Mouse (Mus musculus): Measurements from ENCODE around the gene Zfyve21.

Gene Zfyve21

DNA sequence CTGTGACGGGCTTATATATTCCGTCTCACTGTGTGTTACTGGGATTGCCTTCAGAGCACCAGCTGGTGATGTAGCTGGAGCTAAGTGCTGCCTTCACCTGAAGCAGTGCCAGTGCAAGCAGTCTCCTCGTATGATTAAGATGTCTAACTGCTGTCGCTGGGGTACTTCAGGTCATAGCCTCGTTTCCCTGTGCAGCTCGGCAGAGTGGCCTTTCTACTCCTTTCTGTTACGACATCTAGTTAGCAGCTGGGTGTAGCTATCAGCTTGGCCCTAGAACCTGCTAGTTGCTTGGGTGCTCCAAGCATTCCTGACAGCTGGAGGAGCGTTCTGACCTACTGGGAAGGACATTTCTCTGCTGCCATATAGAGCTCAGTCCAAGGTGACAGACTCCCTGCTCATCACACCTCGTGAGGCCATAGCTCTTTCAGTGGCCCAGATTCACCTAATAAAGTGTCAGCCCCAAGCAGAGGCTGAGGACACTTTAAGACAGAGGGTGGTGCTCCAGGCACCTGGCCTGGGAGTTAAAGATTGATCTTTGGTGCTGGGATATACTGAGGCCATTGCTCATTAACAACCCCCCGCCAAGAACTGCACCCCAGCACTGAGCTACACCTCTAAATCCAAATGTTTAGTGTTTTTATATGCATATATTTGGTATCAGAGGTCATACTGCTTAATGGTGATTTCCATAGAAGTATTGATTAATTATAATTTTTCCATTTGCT is 13.3 kb upstream of the Zfyve21 start:
- no peak for DNase-seq

DNA sequence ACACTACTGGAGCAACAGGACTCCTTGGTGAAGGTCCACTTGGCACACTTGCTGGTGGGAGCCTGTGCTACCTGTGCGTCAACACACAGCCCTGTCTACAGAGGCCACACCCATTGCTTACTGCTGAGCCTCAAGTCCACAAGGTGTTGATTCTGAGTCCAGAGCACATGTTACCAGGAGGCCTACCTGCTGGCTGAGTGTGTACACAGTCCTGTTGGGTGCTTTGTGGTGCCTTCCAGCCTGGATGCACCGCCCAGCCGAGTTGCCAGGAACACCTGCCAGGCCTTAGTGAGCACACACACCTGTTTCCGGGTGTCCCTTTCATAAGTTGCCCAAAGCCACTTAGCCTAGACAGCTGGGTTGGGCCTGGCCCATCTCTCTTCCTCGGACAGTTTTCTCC is 10.4 kb upstream of the Zfyve21 start:
- DNase-seq: no peak

- no peak for DNase-seq
Observed at GRCm38 (mm10) chr12:111808775-111809174, 5.2 kb upstream of the Zfyve21 start.

- DNase-seq: peak; percentile 83
Observed at GRCm38 (mm10) chr12:111809762-111810161, 4.2 kb upstream of the Zfyve21 start.

DNA sequence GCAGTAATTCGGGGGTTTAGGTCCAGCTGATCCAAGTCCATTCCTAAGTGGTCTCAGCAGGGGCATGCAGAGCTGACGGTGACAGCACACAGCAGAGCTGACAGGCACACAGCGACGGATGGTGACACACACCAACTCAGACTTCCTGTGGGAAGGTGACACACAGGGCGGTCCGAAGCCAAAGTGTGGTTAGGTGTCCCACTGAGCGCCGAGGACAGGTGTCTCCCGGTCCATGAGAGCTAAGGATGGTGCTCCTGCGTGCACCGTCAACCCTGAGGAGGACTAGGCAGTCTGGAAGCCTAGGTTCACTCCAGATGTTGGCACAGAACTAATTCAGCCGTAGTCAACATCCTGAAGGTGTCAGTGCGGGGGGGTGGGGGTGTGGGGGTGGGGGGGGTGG is 1.9 kb upstream of the Zfyve21 start:
- peak; percentile 54 for DNase-seq

GRCm38 (mm10) chr12:111812611-111813010 is 1.4 kb upstream of the Zfyve21 start:
- DNase-seq: peak; percentile 58

DNA sequence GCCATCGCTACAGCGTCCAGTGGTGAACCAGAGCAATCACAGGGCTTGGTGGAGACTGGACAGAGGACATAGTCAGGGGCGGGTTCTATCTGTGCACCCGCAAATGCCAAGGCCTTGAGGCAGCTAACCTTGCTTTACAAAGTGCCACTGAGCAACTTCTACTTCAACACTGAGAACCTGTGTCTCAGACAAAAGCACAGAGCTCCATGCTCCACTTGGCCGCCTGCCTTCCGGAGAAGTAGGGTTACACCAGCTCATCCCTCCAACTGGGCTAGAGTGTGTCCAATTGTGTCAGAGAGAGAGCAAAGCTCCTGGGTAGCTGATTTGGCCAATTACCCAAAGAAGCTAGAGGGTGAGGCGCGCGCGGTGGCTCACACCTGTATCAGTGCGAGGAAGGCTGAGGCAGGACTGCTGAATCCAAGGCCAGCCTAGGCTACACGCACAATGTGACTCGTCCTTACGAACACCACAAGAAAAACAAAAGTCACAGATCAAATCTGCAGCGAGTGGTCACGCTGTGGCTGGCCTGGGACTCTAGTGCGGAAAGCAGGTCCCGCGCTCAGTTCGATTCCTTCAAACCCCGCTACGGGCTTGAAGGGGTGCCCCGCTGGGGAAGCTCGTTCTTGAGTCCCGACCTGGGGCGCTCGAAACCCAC is 732 bp upstream of the Zfyve21 start:
- DNase-seq: peak; percentile 66

- DNase-seq: peak; percentile 53
Observed at GRCm38 (mm10) chr12:111814769-111815762, 1.1 kb downstream of the Zfyve21 start.

GRCm38 (mm10) chr12:111816528-111816927 is 2.6 kb downstream of the Zfyve21 start:
- peak; percentile 35 for DNase-seq

DNA sequence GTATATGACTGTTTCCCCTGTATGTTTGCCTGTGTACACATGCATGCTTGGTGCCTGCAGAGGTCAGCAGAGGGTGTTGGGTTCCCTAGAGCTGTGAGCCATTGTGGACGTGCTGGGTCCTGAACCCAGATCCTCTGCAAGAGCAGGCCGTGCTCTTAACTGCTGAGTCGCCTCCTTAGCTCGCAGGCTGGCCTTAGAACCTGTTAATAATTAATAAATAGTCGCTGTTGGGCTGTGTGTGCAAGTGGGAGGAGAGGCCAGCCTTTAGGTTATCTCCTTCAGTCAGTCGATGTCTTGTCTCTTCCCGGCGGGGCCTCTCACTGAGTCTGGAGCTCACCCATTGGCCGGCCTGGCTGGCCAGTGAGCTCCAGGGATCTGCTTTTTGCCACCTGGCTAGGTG is 3.0 kb downstream of the Zfyve21 start:
- no peak for DNase-seq

DNA sequence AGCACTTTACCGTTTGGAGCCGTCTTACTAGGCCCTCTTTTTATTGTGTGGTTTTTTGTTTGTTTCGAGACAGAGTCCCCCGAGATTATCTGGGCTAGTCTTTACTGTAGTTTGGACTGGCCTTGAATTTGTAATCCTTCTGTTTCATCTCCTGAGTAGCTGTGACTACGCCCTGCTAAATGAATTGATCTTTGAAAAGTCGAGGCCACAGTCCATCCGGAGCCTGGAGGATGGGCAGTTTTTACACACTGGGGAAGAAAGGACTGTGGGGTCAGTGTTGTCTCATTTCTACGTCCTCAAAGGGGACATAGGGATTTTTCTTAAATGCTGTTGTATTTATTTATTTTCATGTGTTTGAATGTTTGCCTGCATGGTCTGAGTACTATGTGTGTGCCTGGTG is 4.0 kb downstream of the Zfyve21 start:
- no peak for DNase-seq

DNA sequence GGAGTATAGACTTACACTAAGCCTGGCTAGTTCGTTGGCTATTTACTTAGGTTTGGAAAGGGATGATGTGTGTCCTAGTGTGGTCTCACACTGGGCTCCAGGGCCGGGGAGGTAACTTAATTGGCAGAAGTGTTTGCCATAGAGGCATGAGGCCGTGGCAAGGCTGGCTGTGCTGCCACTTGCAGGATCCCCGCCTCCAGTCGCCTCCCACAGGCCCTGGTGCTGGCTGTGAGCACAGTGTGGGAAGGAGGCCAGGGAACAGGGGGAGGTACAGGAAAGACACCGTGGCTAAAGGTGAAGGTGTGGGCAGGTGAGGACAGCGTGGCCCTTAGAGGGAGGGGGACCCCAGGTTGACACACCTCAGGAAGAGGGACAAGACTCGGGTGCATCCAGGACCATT is 6.0 kb downstream of the Zfyve21 start:
- peak; percentile 55 for DNase-seq

DNA sequence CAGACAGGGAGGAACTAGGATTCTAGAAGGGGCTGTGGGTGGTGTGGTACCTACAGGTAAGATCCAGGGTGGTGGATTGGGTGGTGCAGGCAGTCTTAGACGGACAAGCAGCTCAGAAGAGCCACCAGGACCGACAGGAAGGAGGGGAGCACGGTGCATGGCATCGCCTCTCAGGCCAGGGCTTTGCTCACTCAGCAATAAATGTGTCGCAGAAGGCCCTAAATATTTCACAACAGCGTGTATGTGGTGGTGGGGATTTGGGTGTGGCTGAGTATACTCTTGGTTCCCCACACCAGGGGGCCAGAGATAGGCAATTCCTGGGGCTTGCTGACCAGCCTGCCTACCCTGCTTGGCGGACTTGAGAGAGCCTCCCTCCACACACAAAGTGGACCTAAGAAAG is 6.7 kb downstream of the Zfyve21 start:
- DNase-seq: no peak

- no peak for DNase-seq
Observed at GRCm38 (mm10) chr12:111821931-111822330, 8.0 kb downstream of the Zfyve21 start.

DNA sequence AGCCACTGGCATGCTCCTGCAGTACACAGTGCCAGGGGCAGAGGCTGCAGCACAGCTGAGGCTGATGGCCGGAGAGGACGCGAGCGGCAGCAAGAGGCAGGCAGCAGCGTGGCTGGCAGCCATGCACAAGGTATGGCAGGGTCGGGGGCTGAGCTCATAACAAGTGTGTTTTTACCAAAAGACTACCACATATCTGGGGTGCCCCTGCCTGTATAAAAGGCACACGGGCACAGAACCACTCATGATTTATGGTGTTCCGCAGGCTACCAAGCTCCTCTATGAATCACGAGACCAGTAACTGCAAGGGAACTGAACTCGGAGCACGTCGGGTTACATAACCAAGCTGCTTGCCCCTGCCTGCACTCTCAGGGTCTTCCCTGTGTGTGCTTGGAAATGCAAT is 13.6 kb downstream of the Zfyve21 start:
- no peak for DNase-seq

DNA sequence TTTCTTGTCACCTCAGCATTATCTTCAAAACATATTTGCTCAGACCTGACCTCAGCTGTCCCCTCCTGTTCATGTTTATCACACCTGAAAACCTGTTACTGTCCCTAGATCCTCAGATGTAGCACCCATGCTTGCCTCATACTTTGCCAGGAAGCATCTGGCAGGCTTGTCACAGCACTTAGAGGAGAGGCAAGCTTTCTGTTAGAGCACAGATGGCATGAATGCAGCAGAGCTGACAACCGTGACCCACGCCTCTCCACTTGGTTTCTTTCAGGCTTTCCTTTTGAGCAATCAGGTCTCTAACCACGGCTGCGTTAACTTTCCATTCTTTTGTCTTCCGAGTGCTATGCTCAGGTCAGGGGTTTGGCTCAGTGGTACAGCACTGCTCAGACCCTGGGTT is 15.5 kb downstream of the Zfyve21 start:
- DNase-seq: no peak

DNA sequence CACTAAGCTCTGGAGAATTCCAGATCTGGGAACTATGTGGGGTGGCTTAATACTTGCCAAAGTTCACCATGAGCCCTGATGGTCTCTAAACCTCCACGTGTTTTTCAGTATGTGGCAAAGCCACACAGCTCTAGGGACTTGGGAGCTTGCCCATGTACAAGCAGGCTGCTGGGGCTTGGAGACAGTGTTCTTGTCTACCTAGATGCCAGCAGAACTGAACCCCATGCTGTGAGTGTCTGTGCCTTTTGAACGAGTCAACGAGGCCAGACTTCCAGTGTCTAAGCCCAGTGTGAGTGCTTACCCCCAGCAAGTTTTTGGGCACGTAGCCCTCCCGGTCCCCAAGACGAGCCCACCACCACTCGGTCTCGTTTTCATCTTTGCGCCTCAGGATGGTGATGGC is 16.0 kb downstream of the Zfyve21 start:
- peak; percentile 71 for DNase-seq

GRCm38 (mm10) chr12:111830375-111830774 is 16.4 kb downstream of the Zfyve21 start:
- no peak for DNase-seq

DNA sequence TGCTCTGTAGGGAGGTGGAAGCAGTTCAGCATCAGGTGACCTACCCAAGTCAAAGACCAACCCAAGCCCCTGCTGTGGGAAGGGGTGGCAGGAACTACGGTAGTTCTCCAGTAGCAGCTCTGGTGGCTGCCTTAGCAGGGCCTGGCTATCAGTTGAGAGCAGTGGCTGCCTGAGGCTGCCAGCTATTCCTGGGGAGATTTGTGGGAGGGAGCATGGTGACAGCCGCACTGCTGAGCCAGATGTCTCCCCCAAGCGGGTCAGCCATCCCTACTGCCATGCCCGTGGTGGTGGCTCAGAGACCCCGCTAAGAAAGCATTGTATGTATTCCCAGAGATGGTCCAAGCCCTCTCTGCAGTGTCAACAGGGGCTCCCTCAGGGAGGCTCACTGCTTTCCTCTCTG is 18.7 kb downstream of the Zfyve21 start:
- no peak for DNase-seq

DNA sequence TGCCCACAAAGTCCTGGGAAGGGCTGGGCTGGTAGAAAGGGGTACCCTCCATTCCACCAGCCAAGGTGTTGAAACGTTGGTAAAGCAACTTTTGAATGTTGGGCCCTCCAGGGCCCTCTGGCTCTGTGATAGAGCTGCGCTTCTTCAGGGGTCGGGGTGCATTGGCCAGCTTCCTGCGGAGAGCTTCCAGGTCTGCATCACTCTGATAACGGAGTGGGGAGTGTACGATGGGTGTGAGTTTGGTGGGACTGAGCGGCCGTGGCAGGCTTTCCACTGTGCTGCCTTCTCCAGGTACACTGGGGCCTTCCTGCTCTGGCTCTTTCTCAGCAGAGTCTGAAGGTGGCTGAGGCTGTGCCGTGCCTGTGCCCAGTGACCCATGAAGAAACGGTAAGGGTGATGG is 19.5 kb downstream of the Zfyve21 start:
- DNase-seq: no peak

GRCm38 (mm10) chr12:111842565-111843433 is 28.8 kb downstream of the Zfyve21 start:
- DNase-seq: no peak

DNA sequence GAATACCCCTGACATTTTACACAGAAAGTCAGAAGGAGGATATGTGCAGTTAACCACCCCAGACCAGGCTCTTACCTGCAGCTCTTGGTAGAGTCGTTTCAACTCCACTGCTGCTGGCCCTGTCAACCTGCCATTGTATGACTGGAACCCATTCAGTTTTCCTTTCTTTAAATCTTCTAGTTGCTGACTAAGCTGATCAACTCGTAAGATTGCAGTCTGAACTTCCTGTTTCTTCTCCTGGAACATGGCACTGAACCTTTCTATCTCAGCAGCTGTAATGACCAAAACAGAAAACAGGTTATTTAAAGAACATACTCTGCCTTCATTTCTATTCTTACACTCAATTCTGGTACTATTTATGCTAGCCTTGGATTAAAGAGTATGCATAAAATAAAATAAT is 29.5 kb downstream of the Zfyve21 start:
- DNase-seq: no peak

GRCm38 (mm10) chr12:111845953-111846352 is 32.0 kb downstream of the Zfyve21 start:
- DNase-seq: no peak

All from cerebellum, adult 11-12 months (tissue).